Mouse (Mus musculus) ES-Bruce4 (cell line): Measurements from ENCODE around the gene Ppp1r14c.

Experiments
- CTCF ChIP-seq: IDR thresholded peaks from one replicate; pipeline ENCODE4 v1.8.1; 2011; ENCODE audit warnings: low read depth, low read length
- EP300 ChIP-seq: IDR thresholded peaks from 2 replicates; pipeline ENCODE4 v1.6.1; 2011; ENCODE audit warnings: low read depth, low read length; ENCODE audit not compliant: insufficient read depth
- POLR2A ChIP-seq: IDR thresholded peaks from one replicate; pipeline ENCODE4 v1.8.1; 2011; ENCODE audit warnings: low read length; ENCODE audit not compliant: insufficient read depth

GRCm38 (mm10) chr10:3366870-3367431, 1.1 kb downstream of the Ppp1r14c start:
- TF ChIP-seq CTCF (no peak), POLR2A (no peak), EP300 (no peak)
